Mouse (Mus musculus) bone marrow macrophage, adult 2 months (primary cell): ENCODE measurements at regions not wholly inside any gene's neighbourhood (a gene's known extent, or its start where the extent isn't known, plus 50 kb on each side); places are given as distances from the start of the nearest gene placed in this dataset.

ENCODE experiments used
- H3K27ac ChIP-seq: 2 replicates; pipeline ENCODE4 v1.5.1; 2012; ENCODE audit warnings: low read depth, low read length; ENCODE audit not compliant: insufficient read depth
- H3K4me1 ChIP-seq: 2 replicates; pipeline ENCODE4 v1.6.1; 2012; ENCODE audit warnings: low read length; ENCODE audit not compliant: control insufficient read depth, insufficient read depth
- H3K4me3 ChIP-seq: 2 replicates; pipeline ENCODE4 v1.5.1; 2012; ENCODE audit warnings: mild to moderate bottlenecking, low read length, moderate library complexity; ENCODE audit not compliant: insufficient read depth
- CTCF ChIP-seq: IDR thresholded peaks from 2 replicates; pipeline ENCODE4 v1.5.1; 2012; ENCODE audit warnings: low read depth, mild to moderate bottlenecking, low read length, moderate library complexity
- POLR2A ChIP-seq: IDR thresholded peaks from 2 replicates; pipeline ENCODE4 v1.6.1; 2012; ENCODE audit warnings: mild to moderate bottlenecking, low read depth, low read length, borderline replicate concordance

DNA sequence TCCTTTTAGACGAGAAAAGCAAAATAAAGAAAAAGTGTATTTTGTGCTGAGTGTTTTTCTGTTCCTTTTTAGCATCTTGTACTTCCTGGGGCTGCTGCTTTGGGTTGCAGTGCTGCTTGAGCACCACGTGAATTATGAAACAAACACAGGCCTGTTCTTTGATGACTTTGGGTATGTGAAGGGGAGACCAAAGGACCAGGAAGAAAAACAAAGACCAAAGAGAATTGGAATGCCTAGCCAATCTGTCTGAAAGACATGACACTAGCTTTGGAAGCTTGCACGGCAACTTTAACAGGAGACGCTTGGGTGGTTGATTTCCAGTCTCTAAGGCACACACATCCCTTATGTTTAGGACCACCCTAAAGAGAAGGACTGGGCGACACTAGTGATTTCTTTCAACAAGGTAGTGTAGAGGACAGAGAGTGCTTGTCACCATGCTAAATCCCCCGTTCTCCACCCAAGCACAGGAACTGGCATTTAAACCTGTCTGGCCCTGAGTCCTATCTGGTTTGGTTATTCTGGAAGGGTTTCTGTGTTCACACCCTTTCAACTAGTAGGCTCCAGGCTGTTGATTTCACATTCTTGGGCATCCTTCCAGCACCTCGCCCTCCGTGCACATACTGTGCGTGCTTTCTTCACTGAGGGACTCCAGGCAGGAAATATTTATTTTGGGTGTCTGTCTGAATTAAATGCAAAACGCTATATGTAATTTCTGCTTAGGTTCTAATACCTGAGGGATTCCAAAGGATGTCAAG, 59.9 kb upstream of the Tmpo start:
- Histone ChIP-seq H3K27ac (no peak overlapping the region), H3K4me1 (peaks cover 10% of the 10 kb centered on the region), H3K4me3 (no peak overlapping the region)
- TF ChIP-seq CTCF: no peak
- TF ChIP-seq POLR2A: no peak

DNA sequence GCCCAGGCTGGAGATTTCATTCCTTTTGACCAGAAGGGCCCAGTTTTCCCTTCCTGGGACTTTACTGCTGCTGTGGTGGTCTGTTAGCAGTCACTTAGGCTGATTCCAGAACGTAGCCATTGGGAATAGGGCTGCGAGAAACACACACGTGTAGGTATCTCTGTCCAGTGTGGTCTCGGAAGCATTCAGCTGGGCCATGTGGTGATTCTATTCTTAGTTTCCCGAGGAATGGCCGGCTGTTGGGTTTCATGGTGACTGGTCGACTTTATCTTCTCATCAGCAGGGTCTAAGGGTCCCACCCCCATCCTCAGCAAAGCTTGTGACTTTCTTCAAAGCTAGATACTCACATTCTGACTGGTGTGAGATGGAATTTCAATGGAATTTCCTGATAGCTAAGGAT, 59.2 kb upstream of the Tmpo start:
- Histone ChIP-seq H3K4me1 (peaks cover 10% of the 10 kb centered on the region), H3K4me3 (no peak overlapping the region), H3K27ac (no peak overlapping the region)
- TF ChIP-seq POLR2A (no peak), CTCF (no peak)

DNA sequence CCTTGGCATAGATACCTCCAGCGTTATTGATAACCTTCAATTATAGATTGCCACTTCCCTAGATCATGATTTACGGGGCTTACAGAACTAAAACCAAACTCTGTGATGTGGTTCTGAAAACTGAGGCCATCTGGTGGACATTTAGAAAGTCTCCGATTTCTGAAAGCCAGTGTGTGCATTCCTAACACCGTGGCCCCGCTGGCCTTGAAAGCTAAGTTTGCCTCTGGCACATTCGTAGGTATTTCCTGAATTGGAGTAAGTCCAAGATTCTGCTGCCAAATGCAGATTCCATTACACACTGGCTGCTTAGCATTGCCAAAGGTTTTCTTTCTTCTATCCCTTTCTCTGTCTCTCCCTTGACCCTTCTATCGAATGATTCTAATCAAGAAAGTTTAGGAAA, 55.7 kb upstream of the Tmpo start:
- Histone ChIP-seq H3K27ac (no peak overlapping the region), H3K4me3 (no peak overlapping the region), H3K4me1 (peaks cover 6% of the 10 kb centered on the region)
- no peak for TF ChIP-seq CTCF
- TF ChIP-seq POLR2A: no peak

DNA sequence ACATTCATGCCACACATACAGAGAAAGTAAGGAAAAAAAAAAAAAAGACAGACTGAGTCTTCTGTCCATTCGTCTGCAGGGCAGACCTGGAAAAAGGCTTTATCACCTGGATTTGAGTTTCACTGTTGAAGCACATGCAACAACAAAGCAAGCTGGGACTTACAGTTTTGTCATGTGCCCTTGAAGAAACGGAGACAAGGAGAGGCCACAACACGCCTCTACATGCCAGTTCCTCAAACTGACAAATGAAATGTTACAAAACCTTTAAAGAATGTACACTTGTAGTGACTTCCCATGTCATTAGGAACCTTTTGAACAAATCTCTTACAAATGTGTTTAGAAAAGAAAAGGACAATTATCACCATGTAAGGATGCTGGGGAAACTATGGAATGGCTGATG, 53.6 kb upstream of the Tmpo start:
- no peak for TF ChIP-seq CTCF
- H3K4me3 ChIP-seq: no peak overlapping the region
- peaks cover 6% of the 10 kb centered on the region for H3K4me1 ChIP-seq
- no peak overlapping the region for H3K27ac ChIP-seq
